Mouse (Mus musculus): Measurements from ENCODE around the gene Atp6v0d1. TPM values are rescaled to one million over a fixed set of nuclear protein-coding genes. Genes with fewer than 3 reads are reported as not detected.
A peak's percentile ranks its signal among the peaks of the same experiment; 100 is the strongest.

Atp6v0d1 gene
- polyA plus RNA-seq, 1 experiment from 2014 or later = 63.7 TPM

GRCm38 (mm10) chr8:105521061-105521460 is 44.8 kb downstream of the Atp6v0d1 start:
- Histone ChIP-seq H3K4me2 (ENCODE audit: low read depth, low read length) (no peak overlapping the region), H3K4me1 (ENCODE audit: control insufficient read depth, insufficient read depth, low read length) (peaks cover 20% of the 10 kb centered on the region)

GRCm38 (mm10) chr8:105520521-105520920 is 45.3 kb downstream of the Atp6v0d1 start:
- Histone ChIP-seq H3K4me1 (ENCODE audit: control insufficient read depth, insufficient read depth, low read length) (peaks cover 21% of the 10 kb centered on the region), H3K9me3 (replicated peaks; ENCODE audit: control insufficient read depth, low read length) (no peaks in the 10 kb centered on the region), H3K27me3 (ENCODE audit: control insufficient read depth, insufficient read depth, low read length) (peaks cover 37% of the 10 kb centered on the region), H3K4me2 (ENCODE audit: low read depth, low read length) (no peak overlapping the region), H3K36me3 (ENCODE audit: control insufficient read depth, insufficient read depth) (peaks cover 9% of the 10 kb centered on the region), H3K4me3 (ENCODE audit: low read length) (no peak overlapping the region), H3K9ac (ENCODE audit: low read length) (no peak overlapping the region), H3K27ac (ENCODE audit: low read length) (no peak overlapping the region)
- ATAC-seq (replicated peaks; ENCODE audit: extremely low read depth, insufficient read depth, low FRiP score) = no peak
- WGBS = 49% methylated on average over 5 of the region's 5 CpGs

More at GRCm38 (mm10) chr8:105521061-105521460, 44.8 kb downstream of the Atp6v0d1 start:
- 14% methylated on average over 3 of the region's 3 CpGs for WGBS
- no peak for ATAC-seq (replicated peaks; ENCODE audit: extremely low read depth, insufficient read depth, low FRiP score)
- Histone ChIP-seq H3K36me3 (ENCODE audit: control insufficient read depth, insufficient read depth) (peaks cover 9% of the 10 kb centered on the region), H3K4me3 (ENCODE audit: low read length) (no peak overlapping the region), H3K27me3 (ENCODE audit: control insufficient read depth, insufficient read depth, low read length) (peaks cover 37% of the 10 kb centered on the region), H3K27ac (ENCODE audit: low read length) (no peak overlapping the region), H3K9ac (ENCODE audit: low read length) (no peak overlapping the region), H3K9me3 (replicated peaks; ENCODE audit: control insufficient read depth, low read length) (no peaks in the 10 kb centered on the region)

GRCm38 (mm10) chr8:105519591-105519990 is 46.3 kb downstream of the Atp6v0d1 start:
- no peaks in the 10 kb centered on the region for H3K9me3 ChIP-seq (replicated peaks; ENCODE audit: control insufficient read depth, low read length)
- H3K9ac ChIP-seq (ENCODE audit: low read length) = no peak overlapping the region
- peaks cover 1% of the 10 kb centered on the region; the same call in 1 of the 2 replicates for H3K36me3 ChIP-seq (ENCODE audit: control insufficient read depth, insufficient read depth)
- peaks cover 24% of the 10 kb centered on the region for H3K4me1 ChIP-seq (ENCODE audit: control insufficient read depth, insufficient read depth, low read length)
- 14% methylated on average over 2 of the region's 2 CpGs for WGBS
- no peak overlapping the region for H3K27ac ChIP-seq (ENCODE audit: low read length)
- peak overlapping the region; percentile 98; the same call in 1 of the 2 replicates for H3K4me2 ChIP-seq (ENCODE audit: low read depth, low read length)
- H3K4me3 ChIP-seq (ENCODE audit: low read length) = no peak overlapping the region
- no peak for ATAC-seq (replicated peaks; ENCODE audit: extremely low read depth, insufficient read depth, low FRiP score)
- H3K27me3 ChIP-seq (ENCODE audit: control insufficient read depth, insufficient read depth, low read length) = peaks cover 37% of the 10 kb centered on the region

GRCm38 (mm10) chr8:105518436-105519313 is 47.2 kb downstream of the Atp6v0d1 start, which contains the start of gene Hsd11b2:
Gene Hsd11b2, plus strand, starts transcription at chr8:105518755.
- ATAC-seq (replicated peaks; ENCODE audit: extremely low read depth, insufficient read depth, low FRiP score) = peak; percentile 39
- H3K4me3 ChIP-seq (ENCODE audit: low read length) = peak within 1 kb of the TSS; percentile 63
- peaks cover 25% of the 10 kb centered on the region for H3K4me1 ChIP-seq (ENCODE audit: control insufficient read depth, insufficient read depth, low read length)
- WGBS = under 1% methylated on average over 64 of the region's 68 CpGs
- no peaks in the 10 kb centered on the region for H3K36me3 ChIP-seq (ENCODE audit: control insufficient read depth, insufficient read depth)
- H3K4me2 ChIP-seq (ENCODE audit: low read depth, low read length) = peak within 1 kb of the TSS; percentile 98
- no peak within 1 kb of the TSS for H3K27ac ChIP-seq (ENCODE audit: low read length)
- peak within 1 kb of the TSS; percentile 70 for H3K9ac ChIP-seq (ENCODE audit: low read length)
- no peaks in the 10 kb centered on the region for H3K9me3 ChIP-seq (replicated peaks; ENCODE audit: control insufficient read depth, low read length)
- H3K27me3 ChIP-seq (ENCODE audit: control insufficient read depth, insufficient read depth, low read length) = peaks cover 37% of the 10 kb centered on the region

- H3K4me2 ChIP-seq (ENCODE audit: low read depth, low read length) = no peak overlapping the region
- H3K4me3 ChIP-seq (ENCODE audit: low read length) = no peak overlapping the region
- H3K9me3 ChIP-seq (replicated peaks; ENCODE audit: control insufficient read depth, low read length) = no peaks in the 10 kb centered on the region
- no peak overlapping the region for H3K9ac ChIP-seq (ENCODE audit: low read length)
- no peak overlapping the region for H3K27ac ChIP-seq (ENCODE audit: low read length)
- no peaks in the 10 kb centered on the region for H3K36me3 ChIP-seq (ENCODE audit: control insufficient read depth, insufficient read depth)
- WGBS = 35% methylated on average over 8 of the region's 8 CpGs
- no peak for ATAC-seq (replicated peaks; ENCODE audit: extremely low read depth, insufficient read depth, low FRiP score)
- H3K27me3 ChIP-seq (ENCODE audit: control insufficient read depth, insufficient read depth, low read length) = peaks cover 37% of the 10 kb centered on the region
- peaks cover 25% of the 10 kb centered on the region for H3K4me1 ChIP-seq (ENCODE audit: control insufficient read depth, insufficient read depth, low read length)
Measured at GRCm38 (mm10) chr8:105517346-105517745, 48.5 kb downstream of the Atp6v0d1 start.

- Histone ChIP-seq H3K9me3 (replicated peaks; ENCODE audit: control insufficient read depth, low read length) (no peaks in the 10 kb centered on the region), H3K9ac (ENCODE audit: low read length) (no peak overlapping the region), H3K4me2 (ENCODE audit: low read depth, low read length) (peak overlapping the region; percentile 53), H3K4me1 (ENCODE audit: control insufficient read depth, insufficient read depth, low read length) (peaks cover 25% of the 10 kb centered on the region), H3K4me3 (ENCODE audit: low read length) (peak overlapping the region; percentile 19; the same call in 1 of the 2 replicates), H3K36me3 (ENCODE audit: control insufficient read depth, insufficient read depth) (no peaks in the 10 kb centered on the region), H3K27ac (ENCODE audit: low read length) (no peak overlapping the region), H3K27me3 (ENCODE audit: control insufficient read depth, insufficient read depth, low read length) (peaks cover 36% of the 10 kb centered on the region)
- 14% methylated on average over 12 of the region's 12 CpGs for WGBS
- ATAC-seq (replicated peaks; ENCODE audit: extremely low read depth, insufficient read depth, low FRiP score) = peak; percentile 37; the same call in 1 of the 2 replicates
Measured at GRCm38 (mm10) chr8:105516018-105516645, 49.7 kb downstream of the Atp6v0d1 start.

- 65% methylated on average over 5 of the region's 5 CpGs for WGBS
- ATAC-seq (replicated peaks; ENCODE audit: extremely low read depth, insufficient read depth, low FRiP score) = no peak
- no peaks in the 10 kb centered on the region for H3K9me3 ChIP-seq (replicated peaks; ENCODE audit: control insufficient read depth, low read length)
- H3K4me2 ChIP-seq (ENCODE audit: low read depth, low read length) = no peak overlapping the region
- H3K36me3 ChIP-seq (ENCODE audit: control insufficient read depth, insufficient read depth) = no peaks in the 10 kb centered on the region
- H3K4me1 ChIP-seq (ENCODE audit: control insufficient read depth, insufficient read depth, low read length) = peaks cover 25% of the 10 kb centered on the region
- no peak overlapping the region for H3K27ac ChIP-seq (ENCODE audit: low read length)
- no peak overlapping the region for H3K9ac ChIP-seq (ENCODE audit: low read length)
- H3K4me3 ChIP-seq (ENCODE audit: low read length) = no peak overlapping the region
- H3K27me3 ChIP-seq (ENCODE audit: control insufficient read depth, insufficient read depth, low read length) = peaks cover 29% of the 10 kb centered on the region
Measured at GRCm38 (mm10) chr8:105514656-105515055, 51.2 kb downstream of the Atp6v0d1 start.

GRCm38 (mm10) chr8:105514194-105514593 is 51.7 kb downstream of the Atp6v0d1 start:
- Histone ChIP-seq H3K4me3 (ENCODE audit: low read length) (no peak overlapping the region), H3K27ac (ENCODE audit: low read length) (no peak overlapping the region), H3K9ac (ENCODE audit: low read length) (no peak overlapping the region), H3K36me3 (ENCODE audit: control insufficient read depth, insufficient read depth) (no peaks in the 10 kb centered on the region), H3K4me2 (ENCODE audit: low read depth, low read length) (no peak overlapping the region), H3K27me3 (ENCODE audit: control insufficient read depth, insufficient read depth, low read length) (peaks cover 25% of the 10 kb centered on the region), H3K4me1 (ENCODE audit: control insufficient read depth, insufficient read depth, low read length) (peaks cover 21% of the 10 kb centered on the region), H3K9me3 (replicated peaks; ENCODE audit: control insufficient read depth, low read length) (no peaks in the 10 kb centered on the region)
- no peak for ATAC-seq (replicated peaks; ENCODE audit: extremely low read depth, insufficient read depth, low FRiP score)
- WGBS = 82% methylated on average over 6 of the region's 6 CpGs

All from heart, embryonic 16.5 days (tissue).